Mouse (Mus musculus): Measurements from ENCODE around the gene Psmd7. TPM values are rescaled to one million over a fixed set of nuclear protein-coding genes. Genes with fewer than 3 reads are reported as not detected.
A peak's percentile ranks its signal among the peaks of the same experiment; 100 is the strongest.

Gene Psmd7
- polyA plus RNA-seq, 1 experiment from 2014 or later: 254 TPM

- 70% methylated on average over 8 of the region's 8 CpGs for WGBS
- no peak overlapping the region for H3K4me3 ChIP-seq (ENCODE audit: low read depth, low read length)
- no peak for ATAC-seq (ENCODE audit: insufficient number of reproducible peaks, insufficient read depth, low FRiP score, low read depth)
- H3K27me3 ChIP-seq (ENCODE audit: control insufficient read depth, insufficient read depth, low read length): no peaks in the 10 kb centered on the region
- H3K9ac ChIP-seq (replicated peaks; ENCODE audit: low read depth, low read length): no peak overlapping the region
- H3K4me2 ChIP-seq (replicated peaks; ENCODE audit: low read depth, low read length): no peak overlapping the region
- no peaks in the 10 kb centered on the region for H3K9me3 ChIP-seq (ENCODE audit: control insufficient read depth, low read depth, low read length)
- H3K27ac ChIP-seq (ENCODE audit: low read length): no peak overlapping the region
- no peaks in the 10 kb centered on the region; the same call in 1 of the 2 replicates for H3K36me3 ChIP-seq (ENCODE audit: control insufficient read depth, insufficient read depth, low read length)
- H3K4me1 ChIP-seq (ENCODE audit: control insufficient read depth, insufficient read depth, low read length): no peaks in the 10 kb centered on the region
Measured at GRCm38 (mm10) chr8:107546817-107547216, 41.4 kb downstream of the Psmd7 start.

DNA sequence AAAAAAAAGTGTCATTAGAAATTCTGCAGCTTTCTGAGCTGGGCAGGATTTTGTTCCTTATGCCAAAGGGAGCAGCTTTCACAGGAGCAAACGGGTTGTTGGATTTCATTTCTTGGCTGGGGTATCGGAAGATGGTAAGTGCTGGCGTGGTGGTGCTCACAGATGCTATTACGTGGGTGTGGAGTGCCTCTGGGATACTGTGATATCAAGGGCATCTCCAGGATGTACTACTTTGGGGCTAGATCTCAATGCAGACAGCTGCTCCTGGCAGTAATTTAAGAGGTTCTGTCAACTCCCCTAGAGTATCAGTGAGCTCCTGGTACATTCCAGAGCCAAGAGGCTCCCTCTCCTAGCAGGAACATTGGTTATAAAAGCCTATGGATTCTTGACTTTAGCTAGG lies 42.1 kb downstream of the Psmd7 start:
- no peaks in the 10 kb centered on the region for H3K4me1 ChIP-seq (ENCODE audit: control insufficient read depth, insufficient read depth, low read length)
- no peaks in the 10 kb centered on the region; the same call in 1 of the 2 replicates for H3K36me3 ChIP-seq (ENCODE audit: control insufficient read depth, insufficient read depth, low read length)
- H3K4me3 ChIP-seq (ENCODE audit: low read depth, low read length): no peak overlapping the region
- no peak for ATAC-seq (ENCODE audit: insufficient number of reproducible peaks, insufficient read depth, low FRiP score, low read depth)
- H3K9me3 ChIP-seq (ENCODE audit: control insufficient read depth, low read depth, low read length): no peaks in the 10 kb centered on the region
- no peak overlapping the region for H3K9ac ChIP-seq (replicated peaks; ENCODE audit: low read depth, low read length)
- H3K27me3 ChIP-seq (ENCODE audit: control insufficient read depth, insufficient read depth, low read length): no peaks in the 10 kb centered on the region
- WGBS: 91% methylated on average over 4 of the region's 4 CpGs
- H3K4me2 ChIP-seq (replicated peaks; ENCODE audit: low read depth, low read length): no peak overlapping the region
- no peak overlapping the region for H3K27ac ChIP-seq (ENCODE audit: low read length)

DNA sequence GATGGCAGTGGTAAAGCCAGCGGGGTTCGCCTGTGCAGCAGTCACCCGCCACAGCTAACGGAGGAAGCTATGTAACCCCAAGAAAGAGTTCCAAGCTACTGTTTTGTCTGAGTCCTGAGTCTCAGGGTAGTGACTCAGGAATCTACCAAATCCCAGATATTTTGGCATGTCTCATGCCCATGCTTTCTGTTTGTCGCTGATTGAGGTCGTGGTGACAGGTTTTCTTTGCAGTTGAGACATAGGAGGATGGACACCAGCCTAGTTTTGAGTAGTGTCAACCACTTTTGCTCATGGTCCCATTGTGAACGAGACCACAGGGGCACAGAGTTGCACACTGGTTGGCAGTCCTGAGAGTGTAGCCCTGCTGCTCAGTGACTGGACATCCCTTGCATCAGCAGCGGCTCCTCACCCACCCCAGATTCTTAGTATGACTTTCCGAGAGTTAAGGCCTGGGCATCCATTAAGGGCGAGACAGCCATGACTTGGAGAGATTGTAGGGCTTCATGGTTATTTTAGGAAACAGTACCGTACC lies 42.6 kb downstream of the Psmd7 start:
- H3K9ac ChIP-seq (replicated peaks; ENCODE audit: low read depth, low read length): no peak overlapping the region
- H3K36me3 ChIP-seq (ENCODE audit: control insufficient read depth, insufficient read depth, low read length): no peaks in the 10 kb centered on the region; the same call in 1 of the 2 replicates
- 89% methylated on average over 11 of the region's 11 CpGs for WGBS
- ATAC-seq (ENCODE audit: insufficient number of reproducible peaks, insufficient read depth, low FRiP score, low read depth): no peak
- H3K4me2 ChIP-seq (replicated peaks; ENCODE audit: low read depth, low read length): no peak overlapping the region
- H3K27me3 ChIP-seq (ENCODE audit: control insufficient read depth, insufficient read depth, low read length): no peaks in the 10 kb centered on the region
- no peak overlapping the region for H3K27ac ChIP-seq (ENCODE audit: low read length)
- no peaks in the 10 kb centered on the region for H3K4me1 ChIP-seq (ENCODE audit: control insufficient read depth, insufficient read depth, low read length)
- H3K4me3 ChIP-seq (ENCODE audit: low read depth, low read length): no peak overlapping the region
- H3K9me3 ChIP-seq (ENCODE audit: control insufficient read depth, low read depth, low read length): no peaks in the 10 kb centered on the region

DNA sequence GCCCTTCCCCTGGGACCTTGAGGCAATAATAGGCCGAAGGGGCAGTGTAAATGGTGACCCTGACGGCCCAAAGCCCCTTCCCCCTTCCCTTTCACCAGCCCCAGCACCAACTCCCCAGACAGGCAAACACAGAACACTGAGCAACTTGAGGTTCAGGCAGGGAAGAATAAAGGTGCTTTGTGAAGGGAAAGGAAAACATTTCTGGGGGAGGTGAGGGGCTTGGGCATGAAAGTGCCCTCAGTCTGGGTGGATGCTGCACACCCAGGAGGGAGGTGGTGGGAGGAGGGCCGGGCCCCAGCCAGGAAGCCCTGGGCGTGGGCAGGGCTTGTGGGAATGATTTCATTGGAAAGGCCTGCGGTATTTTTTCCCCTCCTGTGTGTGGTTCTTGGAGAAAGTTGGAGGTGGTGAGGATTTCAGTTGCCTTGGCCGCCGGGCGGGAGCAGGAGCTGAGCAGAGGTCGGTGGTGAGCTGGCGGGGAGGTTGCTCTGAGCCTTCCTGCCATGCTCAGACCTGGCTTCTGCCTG lies 43.6 kb downstream of the Psmd7 start:
- peak; percentile 81; the same call in 1 of the 2 replicates for ATAC-seq (ENCODE audit: insufficient number of reproducible peaks, insufficient read depth, low FRiP score, low read depth)
- H3K27me3 ChIP-seq (ENCODE audit: control insufficient read depth, insufficient read depth, low read length): no peaks in the 10 kb centered on the region
- H3K9ac ChIP-seq (replicated peaks; ENCODE audit: low read depth, low read length): no peak overlapping the region
- H3K4me3 ChIP-seq (ENCODE audit: low read depth, low read length): no peak overlapping the region
- no peaks in the 10 kb centered on the region for H3K36me3 ChIP-seq (ENCODE audit: control insufficient read depth, insufficient read depth, low read length)
- WGBS: 37% methylated on average over 10 of the region's 10 CpGs
- peak overlapping the region; percentile 56; the same call in 1 of the 2 replicates for H3K27ac ChIP-seq (ENCODE audit: low read length)
- no peak overlapping the region for H3K4me2 ChIP-seq (replicated peaks; ENCODE audit: low read depth, low read length)
- H3K9me3 ChIP-seq (ENCODE audit: control insufficient read depth, low read depth, low read length): no peaks in the 10 kb centered on the region
- H3K4me1 ChIP-seq (ENCODE audit: control insufficient read depth, insufficient read depth, low read length): no peaks in the 10 kb centered on the region

- H3K9ac ChIP-seq (replicated peaks; ENCODE audit: low read depth, low read length): no peak overlapping the region
- 70% methylated on average over 8 of the region's 8 CpGs for WGBS
- no peak overlapping the region for H3K4me2 ChIP-seq (replicated peaks; ENCODE audit: low read depth, low read length)
- H3K4me1 ChIP-seq (ENCODE audit: control insufficient read depth, insufficient read depth, low read length): no peaks in the 10 kb centered on the region
- H3K27ac ChIP-seq (ENCODE audit: low read length): no peak overlapping the region; the same call in 1 of the 2 replicates
- no peaks in the 10 kb centered on the region for H3K27me3 ChIP-seq (ENCODE audit: control insufficient read depth, insufficient read depth, low read length)
- H3K4me3 ChIP-seq (ENCODE audit: low read depth, low read length): no peak overlapping the region
- H3K36me3 ChIP-seq (ENCODE audit: control insufficient read depth, insufficient read depth, low read length): no peaks in the 10 kb centered on the region
- H3K9me3 ChIP-seq (ENCODE audit: control insufficient read depth, low read depth, low read length): no peaks in the 10 kb centered on the region
- ATAC-seq (ENCODE audit: insufficient number of reproducible peaks, insufficient read depth, low FRiP score, low read depth): no peak; the same call in 1 of the 2 replicates
Measured at GRCm38 (mm10) chr8:107544211-107544610, 44.1 kb downstream of the Psmd7 start.

GRCm38 (mm10) chr8:107543714-107544113 lies 44.5 kb downstream of the Psmd7 start:
- Histone ChIP-seq H3K27ac (ENCODE audit: low read length) (no peak overlapping the region), H3K36me3 (ENCODE audit: control insufficient read depth, insufficient read depth, low read length) (no peaks in the 10 kb centered on the region), H3K4me3 (ENCODE audit: low read depth, low read length) (no peak overlapping the region), H3K27me3 (ENCODE audit: control insufficient read depth, insufficient read depth, low read length) (no peaks in the 10 kb centered on the region), H3K4me1 (ENCODE audit: control insufficient read depth, insufficient read depth, low read length) (no peaks in the 10 kb centered on the region), H3K9ac (replicated peaks; ENCODE audit: low read depth, low read length) (no peak overlapping the region), H3K9me3 (ENCODE audit: control insufficient read depth, low read depth, low read length) (no peaks in the 10 kb centered on the region), H3K4me2 (replicated peaks; ENCODE audit: low read depth, low read length) (no peak overlapping the region)
- no peak for ATAC-seq (ENCODE audit: insufficient number of reproducible peaks, insufficient read depth, low FRiP score, low read depth)
- WGBS: 90% methylated on average over 10 of the region's 11 CpGs

DNA sequence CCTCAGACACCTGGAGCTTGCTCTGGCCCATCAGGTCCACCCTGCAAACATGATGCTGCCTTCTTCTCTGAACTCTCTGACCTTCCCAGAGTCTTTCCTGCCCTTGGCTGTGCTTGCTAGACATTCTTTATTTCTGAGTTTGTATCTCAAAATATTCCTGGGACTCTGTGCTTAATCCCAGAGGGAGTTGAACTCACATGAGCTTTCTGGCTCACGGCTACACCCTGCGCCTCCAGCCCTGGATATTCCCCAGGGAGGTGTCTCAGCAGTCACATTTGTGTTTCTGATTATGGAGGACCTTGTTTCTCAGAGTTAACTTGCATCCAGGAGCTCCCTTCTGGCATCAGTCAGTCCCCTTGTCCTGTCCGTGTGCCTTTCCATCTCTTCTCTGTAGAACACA lies 46.1 kb downstream of the Psmd7 start:
- H3K4me2 ChIP-seq (replicated peaks; ENCODE audit: low read depth, low read length): no peak overlapping the region
- no peak overlapping the region for H3K27ac ChIP-seq (ENCODE audit: low read length)
- no peaks in the 10 kb centered on the region for H3K36me3 ChIP-seq (ENCODE audit: control insufficient read depth, insufficient read depth, low read length)
- WGBS: 87% methylated on average over 3 of the region's 3 CpGs
- no peak overlapping the region for H3K9ac ChIP-seq (replicated peaks; ENCODE audit: low read depth, low read length)
- H3K4me1 ChIP-seq (ENCODE audit: control insufficient read depth, insufficient read depth, low read length): no peaks in the 10 kb centered on the region
- H3K4me3 ChIP-seq (ENCODE audit: low read depth, low read length): no peak overlapping the region
- ATAC-seq (ENCODE audit: insufficient number of reproducible peaks, insufficient read depth, low FRiP score, low read depth): no peak
- H3K9me3 ChIP-seq (ENCODE audit: control insufficient read depth, low read depth, low read length): no peaks in the 10 kb centered on the region
- no peaks in the 10 kb centered on the region for H3K27me3 ChIP-seq (ENCODE audit: control insufficient read depth, insufficient read depth, low read length)

DNA sequence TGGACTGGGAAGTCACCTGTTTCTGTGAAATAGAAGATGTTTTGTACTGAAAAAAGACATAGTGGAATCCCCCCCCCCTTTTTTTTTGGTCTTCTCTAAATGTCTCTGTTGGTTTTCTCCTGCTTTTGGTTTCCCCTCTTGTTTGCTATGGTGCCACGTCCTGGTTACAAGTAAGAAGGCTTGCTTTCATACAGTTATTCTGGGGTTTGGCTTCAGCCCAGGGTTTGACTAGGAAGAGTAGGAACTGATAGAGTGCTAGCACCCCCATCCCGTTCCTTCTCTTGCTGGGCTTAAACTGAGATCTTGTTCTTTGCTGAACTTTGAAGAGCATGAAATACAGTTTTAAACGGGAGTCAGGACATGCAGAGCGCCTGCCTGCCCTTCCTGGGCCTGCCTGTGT lies 46.9 kb downstream of the Psmd7 start:
- H3K9me3 ChIP-seq (ENCODE audit: control insufficient read depth, low read depth, low read length): no peaks in the 10 kb centered on the region
- no peak overlapping the region for H3K4me3 ChIP-seq (ENCODE audit: low read depth, low read length)
- H3K27me3 ChIP-seq (ENCODE audit: control insufficient read depth, insufficient read depth, low read length): no peaks in the 10 kb centered on the region
- ATAC-seq (ENCODE audit: insufficient number of reproducible peaks, insufficient read depth, low FRiP score, low read depth): no peak
- no peak overlapping the region for H3K4me2 ChIP-seq (replicated peaks; ENCODE audit: low read depth, low read length)
- whole genome bisulfite sequencing: 79% methylated on average over 4 of the region's 4 CpGs
- H3K9ac ChIP-seq (replicated peaks; ENCODE audit: low read depth, low read length): no peak overlapping the region
- no peaks in the 10 kb centered on the region for H3K4me1 ChIP-seq (ENCODE audit: control insufficient read depth, insufficient read depth, low read length)
- H3K27ac ChIP-seq (ENCODE audit: low read length): no peak overlapping the region
- H3K36me3 ChIP-seq (ENCODE audit: control insufficient read depth, insufficient read depth, low read length): no peaks in the 10 kb centered on the region

DNA sequence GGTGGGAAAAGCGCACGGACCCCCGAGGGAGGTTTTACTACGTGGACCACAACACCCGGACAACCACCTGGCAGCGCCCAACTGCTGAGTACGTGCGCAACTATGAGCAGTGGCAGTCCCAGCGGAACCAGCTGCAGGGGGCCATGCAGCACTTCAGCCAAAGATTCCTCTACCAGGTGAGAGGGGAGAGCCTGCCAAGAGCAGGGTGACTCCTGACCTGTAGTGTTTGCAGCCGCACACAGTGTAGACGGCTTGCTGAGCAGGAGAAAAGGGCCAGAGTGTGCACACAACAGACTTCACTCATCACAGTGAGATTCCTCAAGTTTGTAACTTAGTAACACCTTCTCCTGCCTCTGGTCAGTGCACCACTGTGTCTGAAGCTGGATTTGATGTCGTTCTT lies 47.6 kb downstream of the Psmd7 start:
- Histone ChIP-seq H3K27ac (ENCODE audit: low read length) (no peak overlapping the region), H3K9ac (replicated peaks; ENCODE audit: low read depth, low read length) (no peak overlapping the region)
- ATAC-seq (ENCODE audit: insufficient number of reproducible peaks, insufficient read depth, low FRiP score, low read depth): no peak

More for the DNA sequence above, 47.6 kb downstream of the Psmd7 start:
- Histone ChIP-seq H3K4me2 (replicated peaks; ENCODE audit: low read depth, low read length) (no peak overlapping the region), H3K9me3 (ENCODE audit: control insufficient read depth, low read depth, low read length) (no peaks in the 10 kb centered on the region), H3K36me3 (ENCODE audit: control insufficient read depth, insufficient read depth, low read length) (no peaks in the 10 kb centered on the region), H3K27me3 (ENCODE audit: control insufficient read depth, insufficient read depth, low read length) (no peaks in the 10 kb centered on the region), H3K4me3 (ENCODE audit: low read depth, low read length) (no peak overlapping the region), H3K4me1 (ENCODE audit: control insufficient read depth, insufficient read depth, low read length) (no peaks in the 10 kb centered on the region)
- WGBS: 85% methylated on average over 12 of the region's 12 CpGs
